Mouse (Mus musculus) heart, embryonic 15.5 days (tissue): ENCODE results near the gene Adam33. TPM values are rescaled to one million over a fixed set of nuclear protein-coding genes. Genes with fewer than 3 reads are reported as not detected.
"Not testable (repeated sequence)": the region's sequence is repeated elsewhere in the genome, so short reads cannot be mapped to it uniquely, and the experiment has no call there.

ENCODE experiments used
- ATAC-seq: fragments of 200-750 bp; cut with Nextera tagmentation; replicated peaks from 2 replicates; pipeline ENCODE4 v1.8.0; 2017; ENCODE audit warnings: low read depth, moderate TSS enrichment; ENCODE audit not compliant: insufficient number of reproducible peaks, insufficient read depth, low FRiP score
- H3K27ac ChIP-seq: fragments of 300-500 bp; sonication (generic); 2 replicates; pipeline ENCODE4 v1.5.1; 2015; ENCODE audit warnings: mild to moderate bottlenecking, inconsistent platforms
- H3K27me3 ChIP-seq: fragments of 300-500 bp; sonication (generic); 2 replicates; pipeline ENCODE4 v1.6.1; 2015; ENCODE audit warnings: inconsistent platforms
- H3K36me3 ChIP-seq: fragments of 300-500 bp; sonication (generic); 2 replicates; pipeline ENCODE4 v1.6.1; 2015; ENCODE audit warnings: mild to moderate bottlenecking, inconsistent platforms
- H3K4me1 ChIP-seq: fragments of 300-500 bp; sonication (generic); replicated peaks from 2 replicates; pipeline ENCODE4 v1.6.1; 2015; ENCODE audit warnings: inconsistent platforms
- H3K4me2 ChIP-seq: fragments of 300-500 bp; sonication (generic); 2 replicates; pipeline ENCODE4 v1.6.1; 2015; ENCODE audit warnings: inconsistent platforms, mild to moderate bottlenecking, moderate library complexity
- H3K4me3 ChIP-seq: fragments of 300-500 bp; sonication (generic); 2 replicates; pipeline ENCODE4 v1.5.1; 2015; ENCODE audit warnings: mild to moderate bottlenecking, inconsistent platforms
- H3K9ac ChIP-seq: fragments of 300-500 bp; sonication (generic); 2 replicates; pipeline ENCODE4 v1.6.1; 2015; ENCODE audit warnings: mild to moderate bottlenecking, inconsistent platforms
- H3K9me3 ChIP-seq: fragments of 300-500 bp; sonication (generic); replicated peaks from 2 replicates; pipeline ENCODE4 v1.6.1; 2016; ENCODE audit warnings: inconsistent platforms
- WGBS: fragments of 180-500 bp; shearing (Covaris S2); methylation state at CpG from one replicate; pipeline ENCODE4 v1.1.7; 2015; ENCODE audit warnings: mixed read lengths; 5-methylcytosine and 5-hydroxymethylcytosine counted together
- polyA plus RNA-seq: library from polyadenylated mRNA; unstranded; fragments of >200 nt; fragmentation: Nextera tagmentation; extraction: Ambion mirVana; gene quantifications from 2 replicates; pipeline ENCODE4 v1.2.1, GENCODE M21; 2015

The Adam33 gene
- polyA plus RNA-seq, 1 experiment from 2014 or later = 13.5 TPM

DNA sequence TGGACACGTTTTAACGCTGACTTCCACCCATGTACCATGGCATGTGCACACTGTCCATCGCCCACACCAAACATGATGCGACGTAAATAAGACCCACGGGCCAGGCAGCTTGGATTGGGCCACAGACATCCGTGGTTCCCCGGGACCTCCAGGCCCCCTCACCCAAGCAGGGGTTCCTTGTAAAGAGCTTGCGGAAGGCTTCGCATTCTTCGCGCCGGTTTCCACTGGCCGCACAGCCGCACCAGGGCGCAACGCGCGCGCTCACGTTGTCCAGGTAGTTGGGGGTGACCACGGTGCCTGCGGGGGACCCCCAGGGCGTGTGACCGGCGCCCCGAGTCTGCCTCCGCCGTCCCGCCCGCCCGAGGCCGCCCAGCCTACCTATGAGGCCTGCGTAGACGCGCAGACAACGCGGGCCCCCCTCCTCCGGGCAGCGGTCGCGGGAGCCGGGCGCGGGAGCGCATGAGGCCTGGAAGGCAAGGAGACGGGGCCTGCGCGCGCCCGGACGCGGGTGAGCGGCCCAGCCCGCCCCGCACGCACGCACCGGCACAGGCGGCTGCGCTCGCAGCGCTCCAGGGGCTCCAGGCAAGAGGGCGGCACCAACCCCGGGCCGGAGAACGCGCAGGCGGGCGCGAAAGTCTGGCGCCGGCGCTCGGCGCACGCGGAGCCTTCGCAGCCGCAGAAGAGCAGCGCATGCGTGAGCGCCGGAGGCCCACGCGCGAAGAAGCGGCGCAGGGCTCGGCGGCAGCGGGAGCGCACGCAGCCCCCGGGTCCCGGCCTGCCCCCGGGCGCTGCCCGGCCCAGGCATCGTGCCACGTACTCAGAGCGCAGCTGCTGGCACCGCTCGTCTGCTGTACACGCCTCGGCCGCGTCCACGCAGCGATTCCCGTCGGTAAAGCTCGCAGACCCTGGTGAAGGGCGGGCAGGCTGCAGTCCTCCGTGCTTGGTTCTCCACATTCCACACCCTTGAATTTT, 22.5 kb downstream of the Adam33 start:
- ATAC-seq = no peak
- 3% methylated on average over 107 of the region's 115 CpGs for WGBS
- H3K27me3 ChIP-seq = peaks cover 52% of the 10 kb centered on the region

DNA sequence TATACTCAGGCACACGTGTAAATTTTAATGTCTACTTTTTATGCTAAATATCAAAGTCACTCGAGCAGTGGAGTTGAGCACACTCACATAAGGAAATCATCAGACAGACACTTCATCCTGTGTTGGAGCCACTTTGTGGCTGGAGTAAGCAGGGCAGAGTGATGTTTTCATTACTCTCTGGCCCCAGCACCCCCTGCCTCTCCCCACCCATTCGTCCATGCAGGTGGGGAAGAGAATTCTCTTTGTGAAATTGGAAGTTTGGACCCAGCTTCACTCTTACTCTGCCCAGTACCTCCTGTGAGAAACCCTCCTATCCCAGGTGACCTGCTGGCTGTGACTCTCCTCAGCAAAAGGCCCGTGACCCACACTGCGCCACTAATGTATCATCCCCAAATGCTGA, 24.9 kb downstream of the Adam33 start:
- ATAC-seq = no peak
- Histone ChIP-seq H3K27ac (no peak overlapping the region), H3K4me1 (peaks cover 25% of the 10 kb centered on the region), H3K36me3 (no peaks in the 10 kb centered on the region), H3K4me3 (no peak overlapping the region), H3K27me3 (peaks cover 56% of the 10 kb centered on the region), H3K9ac (no peak overlapping the region), H3K9me3 (peaks cover 2% of the 10 kb centered on the region; the same call in 1 of the 2 replicates), H3K4me2 (no peak overlapping the region)
- WGBS = 81% methylated on average over 5 of the region's 5 CpGs

More for the DNA sequence above, 22.5 kb downstream of the Adam33 start:
- peaks cover 35% of the 10 kb centered on the region for H3K4me1 ChIP-seq
- peak overlapping the region; percentile 94 for H3K4me2 ChIP-seq
- peak overlapping the region; percentile 50 for H3K9ac ChIP-seq
- H3K4me3 ChIP-seq = peak overlapping the region; percentile 57
- H3K36me3 ChIP-seq = no peaks in the 10 kb centered on the region
- H3K27ac ChIP-seq = no peak overlapping the region
- no peaks in the 10 kb centered on the region for H3K9me3 ChIP-seq

DNA sequence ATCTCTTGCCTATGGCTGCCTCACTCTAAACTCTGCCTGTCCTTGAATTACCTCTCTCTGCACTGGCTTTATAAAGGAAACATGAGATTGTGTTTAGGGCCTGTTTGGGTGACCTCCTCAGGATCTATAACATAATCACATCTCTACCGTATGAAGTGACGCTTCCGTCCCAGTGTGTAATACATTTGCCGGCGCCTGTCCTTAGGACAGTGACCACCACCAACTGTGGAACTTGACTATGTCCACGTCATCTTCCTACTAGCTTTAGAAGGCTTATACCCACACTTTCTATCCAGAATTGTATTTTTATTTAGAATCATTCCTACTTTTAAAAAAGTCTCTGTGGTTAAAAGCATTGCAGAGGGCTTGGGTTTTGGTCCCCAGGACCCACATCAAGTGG, 25.4 kb downstream of the Adam33 start:
- H3K9me3 ChIP-seq = peaks cover 5% of the 10 kb centered on the region; the same call in 1 of the 2 replicates
- H3K4me2 ChIP-seq = no peak overlapping the region
- ATAC-seq = no peak
- H3K27ac ChIP-seq = 0 out of 2 replicates have a peak overlapping the region, but pooled peaks have one; percentile 11
- no peak overlapping the region for H3K4me3 ChIP-seq
- H3K27me3 ChIP-seq = peaks cover 53% of the 10 kb centered on the region
- 90% methylated on average over 6 of the region's 6 CpGs for WGBS
- no peaks in the 10 kb centered on the region for H3K36me3 ChIP-seq
- peaks cover 25% of the 10 kb centered on the region for H3K4me1 ChIP-seq
- no peak overlapping the region for H3K9ac ChIP-seq

DNA sequence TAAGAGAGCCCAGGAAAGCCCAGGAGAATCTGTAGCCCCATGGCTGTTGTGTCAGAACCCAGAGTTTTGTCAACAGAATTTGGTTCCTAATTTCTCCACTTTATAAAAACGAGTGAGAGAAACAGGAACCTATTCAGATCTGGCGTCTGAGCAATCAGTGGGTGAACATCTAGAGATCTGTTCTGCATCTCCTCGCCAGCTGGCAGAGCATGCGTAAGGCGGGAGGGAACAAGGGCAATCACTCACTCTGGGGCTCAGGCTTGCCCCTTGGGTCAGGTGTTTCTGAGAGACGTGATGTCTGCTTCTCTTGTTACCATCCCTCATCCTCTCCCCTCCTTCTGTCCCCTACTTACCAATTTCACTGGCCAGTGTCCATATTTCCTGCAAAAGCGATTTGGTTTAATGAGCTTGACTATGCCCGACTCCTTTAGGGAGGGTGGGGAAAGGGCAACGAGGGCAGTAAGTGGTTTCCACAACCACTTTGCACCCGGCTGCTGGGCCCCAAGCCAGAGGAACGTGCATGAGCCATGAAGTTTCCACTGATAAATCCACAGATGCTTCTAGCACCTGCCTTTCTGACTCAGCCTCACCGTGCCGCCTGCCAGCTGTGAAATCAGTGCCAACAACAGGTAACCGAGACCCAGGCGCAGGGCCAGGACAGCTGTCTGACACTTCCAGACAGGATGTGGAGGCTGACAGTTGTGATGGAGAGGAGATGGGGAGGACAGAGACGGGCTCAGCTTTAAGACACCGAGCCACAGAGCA, 26.2 kb downstream of the Adam33 start:
- Histone ChIP-seq H3K27ac (0 out of 2 replicates have a peak overlapping the region, but pooled peaks have one; percentile 11), H3K4me3 (no peak overlapping the region), H3K9me3 (peaks cover 5% of the 10 kb centered on the region; the same call in 1 of the 2 replicates), H3K4me2 (no peak overlapping the region), H3K9ac (no peak overlapping the region), H3K4me1 (peaks cover 25% of the 10 kb centered on the region), H3K36me3 (no peaks in the 10 kb centered on the region), H3K27me3 (peaks cover 46% of the 10 kb centered on the region)
- WGBS = 27% methylated on average over 17 of the region's 17 CpGs
- ATAC-seq = peak; percentile 50

DNA sequence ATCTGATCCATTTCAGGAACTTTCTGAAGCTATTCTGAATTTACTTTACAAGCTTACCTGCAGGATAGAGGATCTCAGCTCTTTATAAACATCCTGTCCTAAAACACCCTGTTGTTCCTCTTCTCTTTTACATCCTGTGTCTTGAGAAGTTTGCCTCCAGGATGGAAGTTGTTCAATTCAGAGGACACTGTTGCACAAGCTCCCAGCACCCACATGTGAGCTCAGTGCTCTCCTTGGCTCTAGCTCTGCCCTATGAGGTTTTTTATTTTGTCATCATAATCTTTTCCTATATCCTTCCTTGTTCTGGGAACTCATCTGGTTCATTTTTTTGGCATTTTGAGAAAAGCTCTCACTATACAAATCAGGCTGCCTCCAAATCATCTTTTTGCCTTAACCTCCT, 26.9 kb downstream of the Adam33 start:
- no peak overlapping the region for H3K4me2 ChIP-seq
- peaks cover 5% of the 10 kb centered on the region; the same call in 1 of the 2 replicates for H3K9me3 ChIP-seq
- H3K9ac ChIP-seq = no peak overlapping the region
- ATAC-seq = no peak
- no peak overlapping the region for H3K27ac ChIP-seq
- H3K4me1 ChIP-seq = peaks cover 25% of the 10 kb centered on the region
- no peaks in the 10 kb centered on the region for H3K36me3 ChIP-seq
- H3K27me3 ChIP-seq = peaks cover 39% of the 10 kb centered on the region
- H3K4me3 ChIP-seq = no peak overlapping the region

DNA sequence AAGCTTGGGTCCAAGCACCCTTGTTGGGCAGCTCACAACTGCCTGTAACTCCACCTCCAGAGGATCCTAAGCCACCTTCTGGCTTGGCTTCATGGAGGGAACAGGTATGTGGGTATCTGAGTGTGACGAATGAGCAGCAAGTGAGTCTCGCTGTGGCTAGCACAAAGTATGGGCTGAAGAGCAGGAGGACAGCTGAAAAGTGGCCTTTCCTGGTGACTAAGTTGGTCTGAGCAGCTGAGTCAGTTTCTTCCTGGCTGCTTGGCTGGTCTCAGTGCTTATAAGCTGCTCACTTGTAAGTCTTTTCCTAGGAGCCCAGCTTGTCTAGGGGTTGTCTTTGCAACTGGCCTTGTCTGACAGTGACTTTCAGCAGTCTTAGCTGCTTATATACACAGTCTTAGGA, 27.3 kb downstream of the Adam33 start:
- H3K4me3 ChIP-seq = no peak overlapping the region
- 80% methylated on average over 2 of the region's 2 CpGs for WGBS
- no peak for ATAC-seq
- peaks cover 35% of the 10 kb centered on the region for H3K27me3 ChIP-seq
- H3K27ac ChIP-seq = no peak overlapping the region
- peaks cover 5% of the 10 kb centered on the region; the same call in 1 of the 2 replicates for H3K9me3 ChIP-seq
- H3K4me2 ChIP-seq = no peak overlapping the region
- H3K4me1 ChIP-seq = peaks cover 22% of the 10 kb centered on the region
- no peak overlapping the region for H3K9ac ChIP-seq
- no peaks in the 10 kb centered on the region for H3K36me3 ChIP-seq

DNA sequence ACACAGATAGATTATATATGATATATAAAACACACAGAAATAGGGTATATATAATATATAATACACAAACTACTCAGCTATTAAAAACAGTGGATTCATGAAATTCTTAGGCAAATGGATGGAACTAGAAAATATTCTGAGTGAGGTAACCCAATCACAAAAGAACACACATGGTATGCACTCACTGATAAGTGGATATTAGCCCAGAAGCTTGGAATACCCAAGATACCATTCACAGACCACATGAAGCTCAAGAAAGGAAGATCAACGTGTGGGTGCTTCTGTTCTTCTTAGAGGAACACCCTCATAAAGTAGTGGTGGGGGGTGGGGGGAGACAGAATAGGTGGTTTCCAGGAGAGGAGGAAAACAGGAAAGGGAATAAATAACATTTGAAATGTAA, 32.2 kb downstream of the Adam33 start:
- ATAC-seq = not testable (repeated sequence)
- WGBS = 35% methylated on average over 1 of the region's 1 CpGs

DNA sequence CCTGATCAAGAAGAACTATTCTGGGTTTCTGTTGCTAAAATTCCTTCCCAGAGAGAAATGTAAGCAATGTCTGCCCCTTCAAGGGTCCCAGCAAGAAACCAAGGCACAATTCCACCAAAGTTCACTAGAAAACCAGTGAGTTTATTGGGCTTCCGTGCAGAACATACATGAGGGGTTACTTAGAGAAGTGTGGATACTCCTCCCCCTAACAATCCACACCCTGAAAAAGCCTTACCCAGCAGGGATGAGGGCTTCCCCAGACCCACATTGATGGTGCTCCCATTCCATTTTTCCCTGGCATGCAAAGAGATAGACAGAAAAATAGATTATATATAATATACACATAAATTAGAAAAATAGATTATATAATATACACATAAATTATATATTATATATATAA, 32.6 kb downstream of the Adam33 start:
- Histone ChIP-seq H3K36me3 (peaks cover 10% of the 10 kb centered on the region; the same call in 1 of the 2 replicates), H3K27me3 (peaks cover 2% of the 10 kb centered on the region), H3K4me2 (no peak overlapping the region), H3K9ac (no peak overlapping the region), H3K4me1 (peaks cover 5% of the 10 kb centered on the region; the same call in 1 of the 2 replicates), H3K4me3 (no peak overlapping the region), H3K27ac (no peak overlapping the region), H3K9me3 (peaks cover 5% of the 10 kb centered on the region; the same call in 1 of the 2 replicates)
- no peak for ATAC-seq
- WGBS = 91% methylated on average over 1 of the region's 1 CpGs

More for the DNA sequence above, 32.2 kb downstream of the Adam33 start:
- not testable (repeated sequence) for H3K27me3 ChIP-seq, H3K36me3 ChIP-seq, H3K4me2 ChIP-seq, H3K4me3 ChIP-seq, H3K9me3 ChIP-seq, H3K27ac ChIP-seq, H3K4me1 ChIP-seq, H3K9ac ChIP-seq

DNA sequence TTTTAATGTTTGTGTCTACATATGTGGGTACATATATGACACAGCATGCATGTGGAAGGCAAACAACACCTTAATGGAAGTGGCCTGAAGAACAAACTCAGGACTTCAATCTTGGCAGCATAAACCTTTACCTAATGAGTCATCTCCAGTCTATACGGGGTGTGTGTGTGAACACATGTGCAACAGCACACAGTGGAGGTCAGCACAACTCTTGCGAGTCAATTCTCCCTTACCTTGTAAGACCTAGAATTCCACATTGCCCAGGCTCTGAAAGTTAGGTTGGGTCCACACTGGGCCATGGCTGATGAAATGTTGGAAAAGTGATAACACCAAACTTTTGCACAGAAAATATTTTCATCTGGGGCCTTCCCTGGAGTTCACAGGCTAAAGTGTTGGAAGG, 33.1 kb downstream of the Adam33 start:
- H3K4me3 ChIP-seq = no peak overlapping the region
- H3K4me2 ChIP-seq = no peak overlapping the region
- H3K27me3 ChIP-seq = no peaks in the 10 kb centered on the region
- H3K27ac ChIP-seq = no peak overlapping the region
- H3K36me3 ChIP-seq = peaks cover 10% of the 10 kb centered on the region; the same call in 1 of the 2 replicates
- no peak for ATAC-seq
- H3K4me1 ChIP-seq = peaks cover 5% of the 10 kb centered on the region; the same call in 1 of the 2 replicates
- 82% methylated on average over 2 of the region's 2 CpGs for WGBS
- no peak overlapping the region for H3K9ac ChIP-seq
- H3K9me3 ChIP-seq = peaks cover 5% of the 10 kb centered on the region; the same call in 1 of the 2 replicates

DNA sequence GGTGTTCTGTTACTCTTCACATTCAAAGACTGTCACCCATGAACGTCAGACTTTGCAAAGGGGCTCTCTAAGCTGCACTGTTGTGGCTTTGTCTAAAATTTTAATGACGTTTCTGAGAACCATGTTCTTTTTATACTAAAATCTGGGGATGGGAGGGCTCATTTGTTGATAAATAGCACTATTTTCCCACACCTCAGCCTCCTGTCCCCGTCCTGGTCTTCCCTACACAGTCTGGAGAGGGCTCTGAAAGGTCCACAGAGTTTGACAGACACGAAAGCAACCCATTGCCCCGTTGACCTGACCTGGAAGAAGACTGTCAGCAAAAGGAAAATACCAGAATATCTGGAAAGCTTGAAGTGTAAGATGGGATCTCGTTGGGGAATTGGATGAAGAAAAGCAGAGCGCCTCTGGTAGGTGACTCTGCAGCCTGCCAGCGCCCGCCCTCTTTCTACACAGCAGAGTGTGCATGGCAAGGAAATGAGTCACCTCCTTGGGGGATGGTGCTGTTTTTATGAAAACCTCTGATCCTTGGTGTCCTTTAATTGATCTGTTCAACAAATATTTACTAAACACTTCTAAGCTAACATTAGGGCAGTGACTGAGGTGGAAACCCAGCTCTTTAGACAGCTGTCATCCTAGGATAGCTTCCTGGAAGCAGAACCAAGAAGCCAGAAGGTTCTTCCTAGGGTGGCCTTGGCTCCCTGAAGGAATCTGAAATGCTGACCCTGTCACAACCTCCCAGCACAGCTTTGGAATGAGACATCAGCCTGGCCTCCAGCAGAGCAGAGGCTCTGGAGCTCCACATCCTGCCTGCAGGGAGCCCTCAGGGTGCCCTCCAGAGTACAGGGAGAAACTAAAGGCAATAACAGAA, 34.3 kb downstream of the Adam33 start:
- no peak overlapping the region for H3K4me3 ChIP-seq
- peaks cover 17% of the 10 kb centered on the region for H3K36me3 ChIP-seq
- peak; percentile 69; the same call in 1 of the 2 replicates for ATAC-seq
- H3K4me1 ChIP-seq = peaks cover 5% of the 10 kb centered on the region; the same call in 1 of the 2 replicates
- no peak overlapping the region for H3K9ac ChIP-seq
- peak overlapping the region; percentile 47 for H3K27ac ChIP-seq
- H3K9me3 ChIP-seq = peaks cover 5% of the 10 kb centered on the region; the same call in 1 of the 2 replicates
- WGBS = 43% methylated on average over 9 of the region's 9 CpGs
- no peaks in the 10 kb centered on the region for H3K27me3 ChIP-seq
- no peak overlapping the region for H3K4me2 ChIP-seq
